8 mouse cellular contexts compared by ENCODE assay signal in the genomic region with DNA sequence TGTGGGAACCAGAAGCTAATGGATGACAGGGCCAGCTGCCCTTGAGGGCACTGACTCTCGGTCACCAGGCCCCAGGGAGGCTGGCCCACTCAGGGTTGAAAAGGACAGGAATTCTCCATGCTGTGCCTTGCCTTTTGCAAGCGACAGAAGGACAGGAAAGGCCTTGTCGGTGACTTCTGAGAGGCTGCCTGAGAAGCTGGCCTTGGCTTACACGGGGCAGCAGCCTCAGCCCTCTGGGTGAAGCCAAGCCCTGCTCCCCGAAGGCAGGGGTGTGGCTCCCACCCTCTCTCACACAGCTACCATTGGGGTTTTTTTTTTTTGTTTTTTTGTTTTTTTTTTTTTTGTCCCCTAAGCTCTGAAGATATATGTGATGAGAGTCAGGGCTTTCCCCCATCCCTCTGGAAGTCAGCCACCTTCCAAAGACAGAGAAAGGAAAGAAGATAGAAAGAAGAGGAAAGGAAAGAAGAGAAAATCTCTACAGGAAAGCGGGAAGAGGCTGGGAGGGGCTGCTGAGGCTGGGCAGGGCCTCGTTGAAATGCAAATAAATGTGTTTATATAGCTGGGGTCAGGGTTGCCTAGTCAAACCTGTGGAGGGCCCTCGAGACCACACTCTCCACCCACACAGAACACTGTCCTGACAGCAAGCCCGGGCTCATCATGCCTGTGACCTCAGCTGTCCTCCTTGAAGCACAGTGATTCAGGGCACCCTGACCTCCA. TPM values are rescaled to one million over a fixed set of nuclear protein-coding genes. Genes with fewer than 3 reads are reported as not detected.
DNase-seq lines count a peak whose midpoint lies in the region; ATAC-seq lines count a peak whose summit lies in the region.

No protein-coding gene starts in this region.

- H3K4me2 ChIP-seq in heart, embryonic 12.5 days, result peak overlapping the region; percentile 1; the same call in 1 of the 2 replicates
- 0 out of 2 replicates have a peak overlapping the region, but pooled peaks have one; percentile 20 for H3K4me2 ChIP-seq in embryonic facial prominence, embryonic 12.5 days (replicated peaks)
- H3K4me2 ChIP-seq in midbrain, embryonic 12.5 days (replicated peaks), result peak overlapping the region; percentile 78

- H3K9me3 ChIP-seq in heart, embryonic 12.5 days (replicated peaks), result no peaks in the 10 kb centered on the region
- H3K9me3 ChIP-seq in embryonic facial prominence, embryonic 12.5 days, result no peaks in the 10 kb centered on the region
- no peaks in the 10 kb centered on the region for H3K9me3 ChIP-seq in midbrain, embryonic 12.5 days

- H3K36me3 ChIP-seq in heart, embryonic 12.5 days, result no peaks in the 10 kb centered on the region
- H3K36me3 ChIP-seq in embryonic facial prominence, embryonic 12.5 days, result no peaks in the 10 kb centered on the region
- no peaks in the 10 kb centered on the region for H3K36me3 ChIP-seq in midbrain, embryonic 12.5 days

- peaks cover 35% of the 10 kb centered on the region for H3K4me1 ChIP-seq in heart, embryonic 12.5 days (replicated peaks)
- peaks cover 35% of the 10 kb centered on the region for H3K4me1 ChIP-seq in embryonic facial prominence, embryonic 12.5 days
- peaks cover 78% of the 10 kb centered on the region for H3K4me1 ChIP-seq in midbrain, embryonic 12.5 days

- H3K9ac ChIP-seq in heart, embryonic 12.5 days, result no peak overlapping the region
- no peak overlapping the region for H3K9ac ChIP-seq in embryonic facial prominence, embryonic 12.5 days
- peak overlapping the region; percentile 51 for H3K9ac ChIP-seq in midbrain, embryonic 12.5 days (replicated peaks)

- no peak for DNase-seq in heart, adult 8-10 months (ENCODE audit: low spot score)
- peak; percentile 67 to 69 for DNase-seq in B cell, adult 2 months
- no peak for DNase-seq in left cerebral cortex, adult 18-20 months (ENCODE audit: low spot score in 2 of 2)
- no peak for DNase-seq in cerebellum, adult 18-20 months
- DNase-seq in layer of hippocampus, adult 8-10 months (ENCODE audit: low spot score in 2 of 2), result no peak

- H3K27ac ChIP-seq in heart, embryonic 12.5 days (ENCODE audit: poor library complexity, severe bottlenecking), result no peak overlapping the region
- H3K27ac ChIP-seq in embryonic facial prominence, embryonic 12.5 days, result no peak overlapping the region
- peak overlapping the region; percentile 94 for H3K27ac ChIP-seq in midbrain, embryonic 12.5 days (replicated peaks)

- H3K27me3 ChIP-seq in heart, embryonic 12.5 days (replicated peaks), result peaks cover 26% of the 10 kb centered on the region
- 0 out of 2 replicates have a peak, but pooled peaks cover 9% of the 10 kb centered on the region for H3K27me3 ChIP-seq in embryonic facial prominence, embryonic 12.5 days
- peaks cover 3% of the 10 kb centered on the region for H3K27me3 ChIP-seq in midbrain, embryonic 12.5 days

- no peak for ATAC-seq in heart, embryonic 12.5 days (ENCODE audit: insufficient number of reproducible peaks, low FRiP score)
- ATAC-seq in embryonic facial prominence, embryonic 12.5 days (ENCODE audit: insufficient number of reproducible peaks, insufficient read depth, low FRiP score, low TSS enrichment), result no peak
- ATAC-seq in midbrain, embryonic 12.5 days (ENCODE audit: low FRiP score, low read depth), result no peak

- WGBS in heart, embryonic 12.5 days, result 32% methylated on average over 9 of the region's 9 CpGs
- 23% methylated on average over 9 of the region's 9 CpGs for WGBS in embryonic facial prominence, embryonic 12.5 days
- WGBS in midbrain, embryonic 12.5 days, result 7% methylated on average over 9 of the region's 9 CpGs

- no peak overlapping the region for H3K4me3 ChIP-seq in heart, embryonic 12.5 days
- H3K4me3 ChIP-seq in embryonic facial prominence, embryonic 12.5 days, result no peak overlapping the region
- peak overlapping the region; percentile 94 for H3K4me3 ChIP-seq in midbrain, embryonic 12.5 days

RNA-seq across cellular contexts. Expression of gene Trp53i11, which starts 3.6 kb away (rescaled TPM):
- polyA plus RNA-seq in heart, embryonic 12.5 days (2016; fragmentation: Nextera tagmentation; extraction: Ambion mirVana), result 25.2 and 26.7 TPM in 2 replicates
- 10 to 100 TPM; 14.0 to 37.8 (median 23.2) TPM for total RNA-seq in heart, adult 8-10 months (2022)
- 36.8 and 37.0 TPM in 2 replicates for polyA plus RNA-seq in embryonic facial prominence, embryonic 12.5 days (2016; fragmentation: Nextera tagmentation; extraction: Ambion mirVana)
- polyA plus RNA-seq in midbrain, embryonic 12.5 days (2016; fragmentation: Nextera tagmentation; extraction: Ambion mirVana), result 142 and 172 TPM in 2 replicates
- 100 to 1,000 TPM; 112 to 128 TPM for total RNA-seq in left cerebral cortex, adult 18-20 months (2021)
- 10 to 100 TPM; 65.0 to 87.9 (median 80.4) TPM for total RNA-seq in layer of hippocampus, adult 8-10 months (2022)

Comparison
In these comparisons a context has a peak if more than half of its experiments do, and no peak if none do; other contexts are left out.
1. H3K4me2 ChIP-seq: peak in every context shown above with its lines; median percentile 78 in midbrain, embryonic 12.5 days; 20 in embryonic facial prominence, embryonic 12.5 days; 1 in heart, embryonic 12.5 days.
2. DNase-seq: peak in B cell, adult 2 months (2 of 2); none in heart, adult 8-10 months (single experiment), left cerebral cortex, adult 18-20 months (0 of 2), cerebellum, adult 18-20 months (0 of 2) and layer of hippocampus, adult 8-10 months (0 of 2).